Mouse (Mus musculus) forebrain, embryonic 14.5 days (tissue): ENCODE results near the gene Asb2. TPM values are rescaled to one million over a fixed set of nuclear protein-coding genes. Genes with fewer than 3 reads are reported as not detected.

Source experiments
- ATAC-seq: fragments of 200-750 bp; cut with Nextera tagmentation; 2 replicates; pipeline ENCODE4 v1.8.0; 2017; ENCODE audit warnings: mild to moderate bottlenecking, moderate library complexity
- DNase-seq: peaks from one replicate; pipeline ENCODE4 v3.0.0-alpha.2; 2015; ENCODE audit warnings: low spot score
- H3K27ac ChIP-seq: fragments of 300-500 bp; sonication (generic); 2 replicates; pipeline ENCODE4 v1.5.1; 2014; ENCODE audit warnings: low read depth, mild to moderate bottlenecking, control low read depth, low read length, moderate library complexity
- H3K27me3 ChIP-seq: fragments of 300-500 bp; sonication (generic); replicated peaks from 2 replicates; pipeline ENCODE4 v1.6.1; 2014; ENCODE audit warnings: low read length, control low read depth, mixed read lengths; ENCODE audit not compliant: control insufficient read depth, insufficient read depth
- H3K36me3 ChIP-seq: fragments of 300-500 bp; sonication (generic); 2 replicates; pipeline ENCODE4 v1.6.1; 2014; ENCODE audit warnings: low read length, control low read depth; ENCODE audit not compliant: control insufficient read depth, insufficient read depth
- H3K4me1 ChIP-seq: fragments of 300-500 bp; sonication (generic); 2 replicates; pipeline ENCODE4 v1.6.1; 2014; ENCODE audit warnings: antibody characterized with exemption, low read length, control low read depth; ENCODE audit not compliant: control insufficient read depth, insufficient read depth
- H3K4me2 ChIP-seq: fragments of 300-500 bp; sonication (generic); 2 replicates; pipeline ENCODE4 v1.6.1; 2014; ENCODE audit warnings: mild to moderate bottlenecking, control low read depth, low read length
- H3K4me3 ChIP-seq: fragments of 300-500 bp; sonication (generic); 2 replicates; pipeline ENCODE4 v1.5.1; 2014; ENCODE audit warnings: low read depth, low read length, control low read depth
- H3K9ac ChIP-seq: fragments of 300-500 bp; sonication (generic); 2 replicates; pipeline ENCODE4 v1.6.1; 2014; ENCODE audit warnings: mild to moderate bottlenecking, low read length, control low read depth, moderate library complexity
- H3K9me3 ChIP-seq: fragments of 300-500 bp; sonication (generic); replicated peaks from 2 replicates; pipeline ENCODE4 v1.6.1; 2016; ENCODE audit warnings: low read length, control low read depth, mixed read lengths; ENCODE audit not compliant: control insufficient read depth
- WGBS: fragments of 180-500 bp; shearing (Covaris S2); extraction: QIAGEN DNeasy Blood & Tissue Kit; methylation state at CpG from one replicate; pipeline ENCODE4 v1.1.7; 2014; 5-methylcytosine and 5-hydroxymethylcytosine counted together
- polyA plus RNA-seq: library from polyadenylated mRNA; unstranded; fragments of >200 nt; fragmentation: Nextera tagmentation; extraction: Ambion mirVana; gene quantifications from 2 replicates; pipeline ENCODE4 v1.2.1, GENCODE M21; 2014

The Asb2 gene
- polyA plus RNA-seq, 1 experiment from 2014 or later, result 0.69 TPM

GRCm38 (mm10) chr12:103353538-103353937, 2.3 kb downstream of the Asb2 start:
- WGBS, result 12% methylated on average over 5 of the region's 5 CpGs
- Histone ChIP-seq H3K27me3 (no peaks in the 10 kb centered on the region), H3K36me3 (no peaks in the 10 kb centered on the region), H3K4me2 (no peak overlapping the region), H3K27ac (no peak overlapping the region), H3K4me1 (no peaks in the 10 kb centered on the region), H3K9me3 (no peaks in the 10 kb centered on the region), H3K9ac (no peak overlapping the region), H3K4me3 (no peak overlapping the region)
- peak; percentile 74 for ATAC-seq
- peak; percentile 54 for DNase-seq

GRCm38 (mm10) chr12:103352735-103353134, 3.1 kb downstream of the Asb2 start:
- Histone ChIP-seq H3K4me2 (no peak overlapping the region), H3K27ac (no peak overlapping the region), H3K27me3 (no peaks in the 10 kb centered on the region), H3K4me3 (no peak overlapping the region), H3K9ac (no peak overlapping the region), H3K36me3 (no peaks in the 10 kb centered on the region), H3K9me3 (no peaks in the 10 kb centered on the region), H3K4me1 (no peaks in the 10 kb centered on the region)
- ATAC-seq (no peak), DNase-seq (no peak)
- 95% methylated on average over 6 of the region's 6 CpGs for WGBS

GRCm38 (mm10) chr12:103348506-103348905, 7.3 kb downstream of the Asb2 start:
- Histone ChIP-seq H3K4me3 (no peak overlapping the region), H3K4me1 (no peaks in the 10 kb centered on the region), H3K27me3 (no peaks in the 10 kb centered on the region), H3K4me2 (no peak overlapping the region), H3K9ac (no peak overlapping the region), H3K36me3 (no peaks in the 10 kb centered on the region), H3K9me3 (no peaks in the 10 kb centered on the region), H3K27ac (no peak overlapping the region)
- peak; percentile 86 for DNase-seq
- 9% methylated on average over 3 of the region's 3 CpGs for WGBS
- peak; percentile 64; the same call in 1 of the 2 replicates for ATAC-seq

DNA sequence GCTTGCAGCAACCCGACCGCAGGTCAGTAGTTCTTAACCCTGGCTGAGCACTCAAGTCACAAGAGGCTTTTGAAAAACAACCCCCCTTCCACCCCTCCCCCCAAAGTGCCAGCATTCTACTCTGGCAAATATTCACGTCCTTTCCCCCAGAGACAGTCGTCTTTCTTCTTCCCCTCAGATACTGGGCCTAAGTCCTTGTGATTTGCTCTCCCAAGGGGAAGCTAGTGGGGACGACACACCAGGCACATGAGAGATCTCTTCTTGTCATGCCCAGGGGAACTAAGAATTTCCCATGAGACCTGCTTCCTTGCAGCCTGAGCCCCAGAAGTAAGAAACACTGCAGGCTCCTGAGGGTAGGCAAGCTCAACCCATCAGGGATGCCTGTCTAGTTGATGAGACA, 8.4 kb downstream of the Asb2 start:
- Histone ChIP-seq H3K9ac (no peak overlapping the region), H3K4me3 (no peak overlapping the region), H3K27ac (no peak overlapping the region), H3K4me2 (no peak overlapping the region), H3K4me1 (no peaks in the 10 kb centered on the region), H3K27me3 (no peaks in the 10 kb centered on the region), H3K36me3 (no peaks in the 10 kb centered on the region), H3K9me3 (no peaks in the 10 kb centered on the region)
- WGBS, result 74% methylated on average over 5 of the region's 5 CpGs
- ATAC-seq (no peak), DNase-seq (no peak)

DNA sequence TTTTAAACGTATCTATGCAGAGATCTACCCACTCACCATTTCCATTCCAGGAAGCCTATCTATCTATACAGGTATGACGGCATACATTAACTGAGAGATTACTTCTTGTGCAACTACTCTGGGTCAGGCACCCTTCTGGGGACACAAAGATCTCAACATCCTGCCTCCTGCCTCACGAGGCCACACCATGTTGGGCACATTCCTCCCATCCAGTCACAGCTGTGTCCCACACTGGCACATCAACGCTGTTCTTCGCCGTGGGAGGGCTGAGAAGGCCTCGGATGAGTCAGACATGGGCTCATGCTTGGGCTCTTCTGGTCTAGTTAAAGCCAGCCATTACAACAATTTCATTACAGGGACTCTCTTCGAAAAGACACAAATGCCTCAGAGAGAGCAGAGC, 8.9 kb downstream of the Asb2 start:
- Histone ChIP-seq H3K4me3 (no peak overlapping the region), H3K9ac (no peak overlapping the region), H3K36me3 (no peaks in the 10 kb centered on the region), H3K9me3 (no peaks in the 10 kb centered on the region), H3K4me2 (no peak overlapping the region), H3K27ac (no peak overlapping the region), H3K4me1 (no peaks in the 10 kb centered on the region), H3K27me3 (no peaks in the 10 kb centered on the region)
- ATAC-seq, result no peak
- 92% methylated on average over 8 of the region's 8 CpGs for WGBS
- DNase-seq, result no peak

- H3K4me1 ChIP-seq, result no peaks in the 10 kb centered on the region
- no peak overlapping the region for H3K4me3 ChIP-seq
- no peaks in the 10 kb centered on the region for H3K27me3 ChIP-seq
- WGBS, result 90% methylated on average over 7 of the region's 7 CpGs
- H3K4me2 ChIP-seq, result no peak overlapping the region
- no peak overlapping the region for H3K9ac ChIP-seq
- ATAC-seq (no peak), DNase-seq (no peak)
- H3K9me3 ChIP-seq, result no peaks in the 10 kb centered on the region
- no peaks in the 10 kb centered on the region for H3K36me3 ChIP-seq
- H3K27ac ChIP-seq, result no peak overlapping the region
Measured at GRCm38 (mm10) chr12:103344934-103345333, 10.9 kb downstream of the Asb2 start.

DNA sequence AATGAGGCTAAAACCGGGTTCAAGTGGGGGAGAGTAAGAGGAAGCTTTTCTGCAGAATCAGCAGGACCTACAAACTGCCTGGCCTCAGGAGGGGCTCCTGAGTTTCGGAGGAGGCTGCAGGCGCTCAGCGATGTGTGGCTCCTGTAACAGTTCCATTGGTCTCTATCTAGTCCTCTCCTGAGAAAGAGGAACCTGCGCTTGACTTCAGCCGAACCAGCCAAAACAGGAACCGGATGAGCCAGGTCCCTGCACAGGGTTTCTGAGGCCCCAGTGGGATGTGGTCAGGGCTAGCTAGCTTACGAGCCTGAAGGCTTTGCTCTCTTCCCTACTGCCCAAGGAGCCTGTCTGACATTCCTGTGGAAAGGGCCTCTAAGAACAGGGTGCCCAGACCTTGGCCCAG, 12.3 kb downstream of the Asb2 start:
- WGBS, result 72% methylated on average over 8 of the region's 8 CpGs
- no peak for ATAC-seq
- H3K9me3 ChIP-seq, result no peaks in the 10 kb centered on the region

GRCm38 (mm10) chr12:103341212-103341611, 14.6 kb downstream of the Asb2 start:
- Histone ChIP-seq H3K4me2 (no peak overlapping the region), H3K9me3 (no peaks in the 10 kb centered on the region), H3K4me3 (no peak overlapping the region), H3K27ac (no peak overlapping the region), H3K4me1 (no peaks in the 10 kb centered on the region), H3K9ac (no peak overlapping the region), H3K27me3 (no peaks in the 10 kb centered on the region), H3K36me3 (no peaks in the 10 kb centered on the region)
- DNase-seq (no peak), ATAC-seq (no peak)
- WGBS, result 88% methylated on average over 5 of the region's 5 CpGs

More for the DNA sequence above, 12.3 kb downstream of the Asb2 start:
- Histone ChIP-seq H3K4me2 (no peak overlapping the region), H3K4me3 (no peak overlapping the region), H3K27ac (no peak overlapping the region), H3K36me3 (no peaks in the 10 kb centered on the region), H3K9ac (no peak overlapping the region), H3K27me3 (no peaks in the 10 kb centered on the region), H3K4me1 (no peaks in the 10 kb centered on the region)
- DNase-seq, result no peak

- no peaks in the 10 kb centered on the region for H3K4me1 ChIP-seq
- no peaks in the 10 kb centered on the region for H3K27me3 ChIP-seq
- no peak for ATAC-seq
- H3K9ac ChIP-seq, result no peak overlapping the region
- no peaks in the 10 kb centered on the region for H3K9me3 ChIP-seq
- H3K27ac ChIP-seq, result no peak overlapping the region
- WGBS, result 80% methylated on average over 14 of the region's 14 CpGs
- no peak overlapping the region for H3K4me3 ChIP-seq
- DNase-seq, result no peak
- H3K36me3 ChIP-seq, result no peaks in the 10 kb centered on the region
- no peak overlapping the region for H3K4me2 ChIP-seq
Measured at GRCm38 (mm10) chr12:103338162-103338798, 17.5 kb downstream of the Asb2 start.
